Mouse (Mus musculus) cerebral cortex, adult 2 months (tissue): ENCODE data around the gene Plpp3.

Experiments
- WGBS: fragments of 180-500 bp; shearing (Covaris S2); methylation state at CpG from one replicate; pipeline ENCODE4 v1.1.7; 2018; 5-methylcytosine and 5-hydroxymethylcytosine counted together

The Plpp3 gene

GRCm38 (mm10) chr4:105158651-105159530, 1.7 kb downstream of the Plpp3 start:
- 18% methylated on average over 18 of the region's 18 CpGs for WGBS

GRCm38 (mm10) chr4:105159531-105159870, 2.4 kb downstream of the Plpp3 start:
- 47% methylated on average over 6 of the region's 6 CpGs for WGBS

GRCm38 (mm10) chr4:105160470-105160869, 3.3 kb downstream of the Plpp3 start:
- WGBS = 78% methylated on average over 6 of the region's 6 CpGs

GRCm38 (mm10) chr4:105162014-105162413, 4.9 kb downstream of the Plpp3 start:
- 65% methylated on average over 6 of the region's 6 CpGs for WGBS

GRCm38 (mm10) chr4:105162676-105163075, 5.5 kb downstream of the Plpp3 start:
- 72% methylated on average over 2 of the region's 2 CpGs for WGBS

GRCm38 (mm10) chr4:105163981-105164411, 6.8 kb downstream of the Plpp3 start:
- 77% methylated on average over 4 of the region's 4 CpGs for WGBS

GRCm38 (mm10) chr4:105164952-105165351, 7.8 kb downstream of the Plpp3 start:
- 89% methylated on average over 6 of the region's 6 CpGs for WGBS

GRCm38 (mm10) chr4:105169093-105169571, 12.0 kb downstream of the Plpp3 start:
- 78% methylated on average over 7 of the region's 7 CpGs for WGBS

- 74% methylated on average over 16 of the region's 16 CpGs for WGBS
These were observed 13.0 kb downstream of the Plpp3 start for GRCm38 (mm10) chr4:105169826-105170810.

- WGBS = 59% methylated on average over 9 of the region's 9 CpGs
These were observed 13.8 kb downstream of the Plpp3 start for GRCm38 (mm10) chr4:105170811-105171401.

- WGBS = 61% methylated on average over 3 of the region's 3 CpGs
These were observed 14.3 kb downstream of the Plpp3 start for GRCm38 (mm10) chr4:105171432-105171831.

GRCm38 (mm10) chr4:105174778-105175177, 17.6 kb downstream of the Plpp3 start:
- WGBS = 73% methylated on average over 4 of the region's 4 CpGs

- 39% methylated on average over 16 of the region's 16 CpGs for WGBS
These were observed 18.3 kb downstream of the Plpp3 start for GRCm38 (mm10) chr4:105175255-105176035.

- WGBS = 58% methylated on average over 16 of the region's 16 CpGs
These were observed 24.0 kb downstream of the Plpp3 start for GRCm38 (mm10) chr4:105181014-105181658.

- 70% methylated on average over 3 of the region's 3 CpGs for WGBS
These were observed 24.6 kb downstream of the Plpp3 start for GRCm38 (mm10) chr4:105181659-105182167.

- WGBS = 62% methylated on average over 5 of the region's 5 CpGs
These were observed 25.1 kb downstream of the Plpp3 start for GRCm38 (mm10) chr4:105182249-105182648.

GRCm38 (mm10) chr4:105184490-105184889, 27.3 kb downstream of the Plpp3 start:
- WGBS = 74% methylated on average over 4 of the region's 4 CpGs

- WGBS = 88% methylated on average over 6 of the region's 6 CpGs
These were observed 27.8 kb downstream of the Plpp3 start for GRCm38 (mm10) chr4:105184924-105185323.

GRCm38 (mm10) chr4:105186654-105187053, 29.5 kb downstream of the Plpp3 start:
- 74% methylated on average over 10 of the region's 10 CpGs for WGBS

- 84% methylated on average over 7 of the region's 7 CpGs for WGBS
These were observed 30.7 kb downstream of the Plpp3 start for GRCm38 (mm10) chr4:105187873-105188272.
